Mouse (Mus musculus): ENCODE measurements around the gene Eif2s2. TPM values are rescaled to one million over a fixed set of nuclear protein-coding genes. Genes with fewer than 3 reads are reported as not detected.

Eif2s2 gene
- polyA plus RNA-seq, 2 experiments = 46.0 to 88.0 TPM

GRCm38 (mm10) chr2:154865696-154866095 is 27.0 kb downstream of the Eif2s2 start:
- H3K9me3 ChIP-seq (ENCODE audit: control insufficient read depth, low read length) = no peaks in the 10 kb centered on the region
- peaks cover 96% of the 10 kb centered on the region for H3K36me3 ChIP-seq (replicated peaks; ENCODE audit: control insufficient read depth, insufficient read depth, low read depth)
- no peak overlapping the region for H3K27ac ChIP-seq
- no peak for DNase-seq (ENCODE audit: low read depth in 3 of 3, low spot score in 3 of 3)
- no peaks in the 10 kb centered on the region for H3K4me1 ChIP-seq (replicated peaks; ENCODE audit: control insufficient read depth in 2 of 2, insufficient read depth in 2 of 2, low read length in 1 of 2)
- H3K4me3 ChIP-seq (ENCODE audit: insufficient read depth in 1 of 2, low read depth in 2 of 2, low read length in 2 of 2) = no peak overlapping the region
- no peak overlapping the region for H3K9ac ChIP-seq (replicated peaks)
- no peak overlapping the region for H3K4me2 ChIP-seq (ENCODE audit: low read depth)
- no peak for TF ChIP-seq CTCF (IDR thresholded peaks at IDR 0.05; ENCODE audit: low read depth)
- TF ChIP-seq EP300 (IDR thresholded peaks at IDR 0.05; ENCODE audit: low read depth) = no peak
- no peak for ATAC-seq (ENCODE audit: insufficient read depth)
- whole genome bisulfite sequencing (ENCODE audit: insufficient replicate concordance) = 76% methylated on average over 3 of the region's 3 CpGs
- no peaks in the 10 kb centered on the region for H3K27me3 ChIP-seq (ENCODE audit: control insufficient read depth, insufficient read depth, low read length)

- no peak for TF ChIP-seq CTCF (IDR thresholded peaks at IDR 0.05; ENCODE audit: low read depth)
- no peak for TF ChIP-seq EP300 (IDR thresholded peaks at IDR 0.05; ENCODE audit: low read depth)
- H3K4me2 ChIP-seq (ENCODE audit: low read depth) = no peak overlapping the region
- H3K9ac ChIP-seq (replicated peaks) = no peak overlapping the region
- no peaks in the 10 kb centered on the region for H3K4me1 ChIP-seq (replicated peaks; ENCODE audit: control insufficient read depth in 2 of 2, insufficient read depth in 2 of 2, low read length in 1 of 2)
- H3K36me3 ChIP-seq (replicated peaks; ENCODE audit: control insufficient read depth, insufficient read depth, low read depth) = peaks cover 90% of the 10 kb centered on the region
- DNase-seq (ENCODE audit: low read depth in 3 of 3, low spot score in 3 of 3) = no peak
- H3K27me3 ChIP-seq (ENCODE audit: control insufficient read depth, insufficient read depth, low read length) = no peaks in the 10 kb centered on the region
- no peak overlapping the region for H3K27ac ChIP-seq
- ATAC-seq (ENCODE audit: insufficient read depth) = no peak
- no peaks in the 10 kb centered on the region for H3K9me3 ChIP-seq (ENCODE audit: control insufficient read depth, low read length)
- 92% methylated on average over 13 of the region's 13 CpGs for WGBS (ENCODE audit: insufficient replicate concordance)
- H3K4me3 ChIP-seq (ENCODE audit: insufficient read depth in 1 of 2, low read depth in 2 of 2, low read length in 2 of 2) = no peak overlapping the region
Observed at GRCm38 (mm10) chr2:154863672-154864071, 29.1 kb downstream of the Eif2s2 start.

- Histone ChIP-seq H3K4me3 (ENCODE audit: insufficient read depth in 1 of 2, low read depth in 2 of 2, low read length in 2 of 2) (no peak overlapping the region), H3K27me3 (ENCODE audit: control insufficient read depth, insufficient read depth, low read length) (no peaks in the 10 kb centered on the region), H3K9ac (replicated peaks) (no peak overlapping the region), H3K9me3 (ENCODE audit: control insufficient read depth, low read length) (no peaks in the 10 kb centered on the region), H3K4me2 (ENCODE audit: low read depth) (no peak overlapping the region), H3K36me3 (replicated peaks; ENCODE audit: control insufficient read depth, insufficient read depth, low read depth) (peaks cover 25% of the 10 kb centered on the region), H3K4me1 (replicated peaks; ENCODE audit: control insufficient read depth in 2 of 2, insufficient read depth in 2 of 2, low read length in 1 of 2) (no peaks in the 10 kb centered on the region), H3K27ac (no peak overlapping the region)
- DNase-seq (ENCODE audit: low read depth in 3 of 3, low spot score in 3 of 3) (peak; percentile 9 to 23 (median 10)), ATAC-seq (ENCODE audit: insufficient read depth) (no peak)
- TF ChIP-seq CTCF (IDR thresholded peaks at IDR 0.05; ENCODE audit: low read depth) (peak; percentile 39; the same call in 1 of the 2 replicates), EP300 (IDR thresholded peaks at IDR 0.05; ENCODE audit: low read depth) (no peak)
- 97% methylated on average over 1 of the region's 1 CpGs for WGBS (ENCODE audit: insufficient replicate concordance)
Observed at GRCm38 (mm10) chr2:154855383-154855782, 37.4 kb downstream of the Eif2s2 start.

GRCm38 (mm10) chr2:154848086-154848485 is 44.6 kb downstream of the Eif2s2 start:
- ATAC-seq (ENCODE audit: insufficient read depth) = no peak
- Histone ChIP-seq H3K4me2 (ENCODE audit: low read depth) (no peak overlapping the region), H3K4me1 (replicated peaks; ENCODE audit: control insufficient read depth in 2 of 2, insufficient read depth in 2 of 2, low read length in 1 of 2) (no peaks in the 10 kb centered on the region), H3K27ac (no peak overlapping the region), H3K9ac (replicated peaks) (no peak overlapping the region), H3K9me3 (ENCODE audit: control insufficient read depth, low read length) (no peaks in the 10 kb centered on the region), H3K27me3 (ENCODE audit: control insufficient read depth, insufficient read depth, low read length) (no peaks in the 10 kb centered on the region), H3K36me3 (replicated peaks; ENCODE audit: control insufficient read depth, insufficient read depth, low read depth) (peaks cover 19% of the 10 kb centered on the region), H3K4me3 (ENCODE audit: insufficient read depth in 1 of 2, low read depth in 2 of 2, low read length in 2 of 2) (no peak overlapping the region)
- TF ChIP-seq CTCF (IDR thresholded peaks at IDR 0.05; ENCODE audit: low read depth) (no peak), EP300 (IDR thresholded peaks at IDR 0.05; ENCODE audit: low read depth) (no peak)
- no peak for DNase-seq (ENCODE audit: low read depth in 3 of 3, low spot score in 3 of 3)

- DNase-seq (ENCODE audit: low read depth in 3 of 3, low spot score in 3 of 3) (no peak), ATAC-seq (ENCODE audit: insufficient read depth) (no peak)
- Histone ChIP-seq H3K27ac (no peak overlapping the region), H3K9ac (replicated peaks) (no peak overlapping the region), H3K9me3 (ENCODE audit: control insufficient read depth, low read length) (no peaks in the 10 kb centered on the region), H3K27me3 (ENCODE audit: control insufficient read depth, insufficient read depth, low read length) (no peaks in the 10 kb centered on the region), H3K4me1 (replicated peaks; ENCODE audit: control insufficient read depth in 2 of 2, insufficient read depth in 2 of 2, low read length in 1 of 2) (peaks cover 12% of the 10 kb centered on the region in 2 experiments), H3K4me3 (ENCODE audit: insufficient read depth in 1 of 2, low read depth in 2 of 2, low read length in 2 of 2) (no peak overlapping the region), H3K36me3 (replicated peaks; ENCODE audit: control insufficient read depth, insufficient read depth, low read depth) (peaks cover 2% of the 10 kb centered on the region; the same call in 1 of the 2 replicates), H3K4me2 (ENCODE audit: low read depth) (no peak overlapping the region)
- WGBS (ENCODE audit: insufficient replicate concordance) = 85% methylated on average over 2 of the region's 2 CpGs
- TF ChIP-seq CTCF (IDR thresholded peaks at IDR 0.05; ENCODE audit: low read depth) = no peak
- TF ChIP-seq EP300 (IDR thresholded peaks at IDR 0.05; ENCODE audit: low read depth) = no peak
Observed at GRCm38 (mm10) chr2:154836537-154836936, 56.2 kb downstream of the Eif2s2 start.

All from liver, embryonic 14.5 days (tissue).